Mouse (Mus musculus) olfactory bulb, adult 2 months (tissue): ENCODE data around the gene Fbxo39. TPM values are rescaled to one million over a fixed set of nuclear protein-coding genes. Genes with fewer than 3 reads are reported as not detected.

Experiments used
- H3K27ac ChIP-seq: fragments of 200-500 bp; 2 replicates; pipeline ENCODE4 v1.5.1; 2012; ENCODE audit warnings: low read depth, low read length; ENCODE audit not compliant: insufficient read depth
- H3K4me1 ChIP-seq: fragments of 200-500 bp; 2 replicates; pipeline ENCODE4 v1.6.1; 2012; ENCODE audit warnings: low read length; ENCODE audit not compliant: control insufficient read depth, insufficient read depth
- H3K4me3 ChIP-seq: fragments of 200-500 bp; 2 replicates; pipeline ENCODE4 v1.5.1; 2012; ENCODE audit warnings: mild to moderate bottlenecking, low read depth, low read length, moderate library complexity; ENCODE audit not compliant: insufficient read depth
- CTCF ChIP-seq: fragments of 200-500 bp; IDR thresholded peaks from 2 replicates; pipeline ENCODE4 v1.5.1; 2012; ENCODE audit warnings: low read depth, mild to moderate bottlenecking, low read length, moderate library complexity; ENCODE audit not compliant: insufficient read depth
- POLR2A ChIP-seq: fragments of 200-500 bp; IDR thresholded peaks from 2 replicates; pipeline ENCODE4 v1.6.1; 2012; ENCODE audit warnings: mild to moderate bottlenecking, low read depth, low read length, moderate library complexity; ENCODE audit not compliant: insufficient read depth
- whole genome bisulfite sequencing: fragments of 180-500 bp; shearing (Covaris S2); methylation state at CpG from one replicate; pipeline ENCODE4 v1.1.7; 2018; 5-methylcytosine and 5-hydroxymethylcytosine counted together
- polyA plus RNA-seq: library from polyadenylated mRNA; stranded (reverse); fragments of >200 nt; gene quantifications from 2 replicates; pipeline ENCODE4 v1.2.4, GENCODE M21; 2012; ENCODE audit warnings: low replicate concordance; ENCODE audit not compliant: missing spikeins, insufficient read depth, insufficient read length

Fbxo39 gene
- polyA plus RNA-seq, 1 experiment = not detected

GRCm38 (mm10) chr11:72354971-72355728 is 40.9 kb downstream of the Fbxo39 start:
- Histone ChIP-seq H3K4me3 (no peak overlapping the region), H3K27ac (no peak overlapping the region), H3K4me1 (peaks cover 4% of the 10 kb centered on the region; the same call in 1 of the 2 replicates)
- TF ChIP-seq POLR2A (no peak), CTCF (peak; percentile 58)
- whole genome bisulfite sequencing = 33% methylated on average over 20 of the region's 20 CpGs

GRCm38 (mm10) chr11:72361385-72362346 is 47.4 kb downstream of the Fbxo39 start:
- H3K4me3 ChIP-seq = peak overlapping the region; percentile 55
- H3K4me1 ChIP-seq = peaks cover 4% of the 10 kb centered on the region
- TF ChIP-seq CTCF (no peak), POLR2A (no peak)
- 7% methylated on average over 42 of the region's 42 CpGs for WGBS
- H3K27ac ChIP-seq = no peak overlapping the region

GRCm38 (mm10) chr11:72362347-72362741 is 48.1 kb downstream of the Fbxo39 start, which contains the start of gene Tekt1:
Gene Tekt1 (minus strand): TSS chr11:72362442.
- H3K4me1 ChIP-seq = peaks cover 4% of the 10 kb centered on the region
- peak within 1 kb of the TSS; percentile 55 for H3K4me3 ChIP-seq
- WGBS = 29% methylated on average over 10 of the region's 10 CpGs
- no peak within 1 kb of the TSS for H3K27ac ChIP-seq
- no peak for TF ChIP-seq CTCF
- TF ChIP-seq POLR2A = no peak

- 78% methylated on average over 8 of the region's 8 CpGs for WGBS
- H3K4me1 ChIP-seq = peaks cover 9% of the 10 kb centered on the region
- TF ChIP-seq CTCF (no peak), POLR2A (no peak)
- H3K27ac ChIP-seq = no peak overlapping the region
- H3K4me3 ChIP-seq = no peak overlapping the region
These were observed 49.4 kb downstream of the Fbxo39 start for GRCm38 (mm10) chr11:72363523-72364240.

- TF ChIP-seq CTCF = no peak
- TF ChIP-seq POLR2A = no peak
- H3K4me3 ChIP-seq = no peak overlapping the region
- 99% methylated on average over 5 of the region's 5 CpGs for WGBS
These were observed 50.3 kb downstream of the Fbxo39 start for GRCm38 (mm10) chr11:72364526-72364925.

GRCm38 (mm10) chr11:72366126-72366525 is 51.9 kb downstream of the Fbxo39 start:
- H3K27ac ChIP-seq = no peak overlapping the region
- TF ChIP-seq POLR2A = no peak
- no peak for TF ChIP-seq CTCF
- H3K4me1 ChIP-seq = peaks cover 11% of the 10 kb centered on the region
- WGBS = 91% methylated on average over 9 of the region's 9 CpGs
- H3K4me3 ChIP-seq = no peak overlapping the region

More at GRCm38 (mm10) chr11:72364526-72364925, 50.3 kb downstream of the Fbxo39 start:
- Histone ChIP-seq H3K4me1 (peaks cover 9% of the 10 kb centered on the region), H3K27ac (no peak overlapping the region)

GRCm38 (mm10) chr11:72367934-72368674 is 53.9 kb downstream of the Fbxo39 start:
- Histone ChIP-seq H3K27ac (no peak overlapping the region), H3K4me1 (peaks cover 6% of the 10 kb centered on the region; the same call in 1 of the 2 replicates), H3K4me3 (no peak overlapping the region)
- WGBS = 50% methylated on average over 11 of the region's 11 CpGs
- no peak for TF ChIP-seq CTCF
- no peak for TF ChIP-seq POLR2A

Other genes starting within 250 kb of the Fbxo39 start
- gene Pitpnm3, start 178.7 kb upstream of the Fbxo39 start, polyA plus RNA-seq = not detected in 2 replicates
- gene Gm43951, start 107.6 kb upstream of the Fbxo39 start, polyA plus RNA-seq = not detected in 2 replicates
- not detected in 2 replicates for gene 4933427D14Rik, start 107.0 kb upstream of the Fbxo39 start, polyA plus RNA-seq
- gene Txndc17, start 106.9 kb upstream of the Fbxo39 start, polyA plus RNA-seq = not detected in 2 replicates
- gene Med31, start 98.9 kb upstream of the Fbxo39 start, polyA plus RNA-seq = not detected in 2 replicates
- gene Slc13a5, start 47.2 kb upstream of the Fbxo39 start, polyA plus RNA-seq = not detected in 2 replicates
- not detected in 2 replicates for gene Xaf1, start 12.8 kb upstream of the Fbxo39 start, polyA plus RNA-seq
- gene Tekt1, start 48.0 kb downstream of the Fbxo39 start, polyA plus RNA-seq = not detected in 2 replicates
- not detected in 2 replicates for gene Smtnl2, start 97.3 kb downstream of the Fbxo39 start, polyA plus RNA-seq
- not detected in 2 replicates for gene Ggt6, start 121.1 kb downstream of the Fbxo39 start, polyA plus RNA-seq
- gene Mybbp1a, start 126.9 kb downstream of the Fbxo39 start, polyA plus RNA-seq = not detected in 2 replicates
- not detected in 2 replicates for gene Spns2, start 175.5 kb downstream of the Fbxo39 start, polyA plus RNA-seq
- not detected in 2 replicates for gene Spns3, start 236.1 kb downstream of the Fbxo39 start, polyA plus RNA-seq